Mouse (Mus musculus) midbrain, embryonic 12.5 days (tissue): ENCODE measurements around the gene Ankrd6. TPM values are rescaled to one million over a fixed set of nuclear protein-coding genes. Genes with fewer than 3 reads are reported as not detected.
A peak's percentile ranks its signal among the peaks of the same experiment; 100 is the strongest.

Source experiments
- ATAC-seq: fragments of 200-750 bp; cut with Nextera tagmentation; 2 replicates; pipeline ENCODE4 v1.8.0; 2017; ENCODE audit warnings: low read depth, moderate TSS enrichment, moderate library complexity; ENCODE audit not compliant: low FRiP score
- H3K27ac ChIP-seq: fragments of 300-500 bp; sonication (generic); replicated peaks from 2 replicates; pipeline ENCODE4 v1.5.1; 2016; ENCODE audit warnings: mild to moderate bottlenecking
- H3K27me3 ChIP-seq: fragments of 300-500 bp; sonication (generic); 2 replicates; pipeline ENCODE4 v1.6.1; 2016; ENCODE audit warnings: mild to moderate bottlenecking
- H3K36me3 ChIP-seq: fragments of 300-500 bp; sonication (generic); 2 replicates; pipeline ENCODE4 v1.6.1; 2016
- H3K4me1 ChIP-seq: fragments of 300-500 bp; sonication (generic); 2 replicates; pipeline ENCODE4 v1.6.1; 2016
- H3K4me2 ChIP-seq: fragments of 300-500 bp; sonication (generic); replicated peaks from 2 replicates; pipeline ENCODE4 v1.6.1; 2016; ENCODE audit warnings: mild to moderate bottlenecking, moderate library complexity
- H3K4me3 ChIP-seq: fragments of 300-500 bp; sonication (generic); 2 replicates; pipeline ENCODE4 v1.5.1; 2016; ENCODE audit warnings: mild to moderate bottlenecking
- H3K9ac ChIP-seq: fragments of 300-500 bp; sonication (generic); replicated peaks from 2 replicates; pipeline ENCODE4 v1.6.1; 2016; ENCODE audit warnings: mild to moderate bottlenecking, moderate library complexity
- H3K9me3 ChIP-seq: fragments of 300-500 bp; sonication (generic); 2 replicates; pipeline ENCODE4 v1.6.1; 2016; ENCODE audit warnings: mild to moderate bottlenecking
- WGBS: fragments of 180-500 bp; shearing (Covaris S2); methylation state at CpG from one replicate; pipeline ENCODE4 v1.1.7; 2016; 5-methylcytosine and 5-hydroxymethylcytosine counted together
- polyA plus RNA-seq: library from polyadenylated mRNA; unstranded; fragments of >200 nt; fragmentation: Nextera tagmentation; extraction: Ambion mirVana; gene quantifications from 2 replicates; pipeline ENCODE4 v1.2.1, GENCODE M21; 2016

Gene Ankrd6
- polyA plus RNA-seq, 1 experiment from 2014 or later, result 39.9 TPM

DNA sequence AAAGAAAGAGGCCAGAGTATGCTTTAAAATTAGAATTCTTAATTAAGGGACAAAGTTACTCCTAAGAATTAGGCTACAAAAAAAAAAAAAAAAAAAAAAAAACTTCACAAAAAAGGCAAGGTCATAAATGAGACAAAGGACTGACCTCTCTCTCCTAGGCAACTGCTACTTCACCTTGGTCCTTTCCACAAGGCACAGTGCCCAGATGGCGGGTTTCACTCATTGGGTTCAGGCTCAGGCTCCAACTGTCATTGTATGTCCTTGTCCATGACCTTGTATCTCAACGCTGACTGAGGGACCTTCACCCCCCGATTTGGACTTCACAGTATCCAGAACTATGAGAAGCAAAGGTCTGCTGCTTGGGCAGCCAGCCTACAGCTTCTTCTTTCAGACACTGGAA lies 112.2 kb downstream of the Ankrd6 start:
- Histone ChIP-seq H3K4me2 (no peak overlapping the region), H3K9me3 (no peaks in the 10 kb centered on the region), H3K36me3 (0 out of 2 replicates have a peak, but pooled peaks cover 10% of the 10 kb centered on the region), H3K4me1 (peaks cover 14% of the 10 kb centered on the region), H3K27ac (peak overlapping the region; percentile 47), H3K9ac (no peak overlapping the region), H3K27me3 (no peaks in the 10 kb centered on the region), H3K4me3 (no peak overlapping the region)
- ATAC-seq, result peak; percentile 69; the same call in 1 of the 2 replicates
- 63% methylated on average over 3 of the region's 3 CpGs for WGBS

DNA sequence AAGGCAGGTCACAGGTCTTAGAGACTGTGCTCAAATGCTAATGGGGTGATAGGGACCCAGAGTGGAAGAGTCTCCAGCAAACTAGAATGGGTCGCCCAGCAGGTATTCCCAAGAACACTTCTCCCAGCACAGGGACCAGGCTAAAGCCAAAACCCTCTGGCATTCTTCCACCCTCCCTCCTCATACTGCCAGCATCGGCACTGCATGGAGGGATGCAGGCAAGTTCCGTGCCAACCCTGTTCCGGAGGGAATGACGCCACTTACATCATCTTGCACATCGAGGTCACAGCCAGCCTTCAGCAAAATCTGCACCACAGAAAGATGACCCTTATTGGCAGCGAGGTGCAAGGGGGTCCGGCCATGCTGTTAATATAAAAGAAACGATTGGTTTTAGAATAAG lies 114.6 kb downstream of the Ankrd6 start:
- no peaks in the 10 kb centered on the region for H3K9me3 ChIP-seq
- H3K36me3 ChIP-seq, result 0 out of 2 replicates have a peak, but pooled peaks cover 7% of the 10 kb centered on the region
- H3K4me1 ChIP-seq, result peaks cover 14% of the 10 kb centered on the region
- H3K4me3 ChIP-seq, result no peak overlapping the region
- H3K4me2 ChIP-seq, result no peak overlapping the region
- no peaks in the 10 kb centered on the region for H3K27me3 ChIP-seq
- no peak for ATAC-seq
- WGBS, result 92% methylated on average over 9 of the region's 9 CpGs
- no peak overlapping the region for H3K9ac ChIP-seq
- H3K27ac ChIP-seq, result no peak overlapping the region

- Histone ChIP-seq H3K9ac (no peak overlapping the region), H3K36me3 (0 out of 2 replicates have a peak, but pooled peaks cover 7% of the 10 kb centered on the region), H3K27ac (no peak overlapping the region), H3K4me1 (peaks cover 14% of the 10 kb centered on the region), H3K9me3 (no peaks in the 10 kb centered on the region), H3K4me3 (no peak overlapping the region), H3K4me2 (peak overlapping the region; percentile 45; the same call in 1 of the 2 replicates), H3K27me3 (no peaks in the 10 kb centered on the region)
- no peak for ATAC-seq
- WGBS, result 85% methylated on average over 3 of the region's 3 CpGs
Observed at GRCm38 (mm10) chr4:32834541-32834940, 116.1 kb downstream of the Ankrd6 start.

DNA sequence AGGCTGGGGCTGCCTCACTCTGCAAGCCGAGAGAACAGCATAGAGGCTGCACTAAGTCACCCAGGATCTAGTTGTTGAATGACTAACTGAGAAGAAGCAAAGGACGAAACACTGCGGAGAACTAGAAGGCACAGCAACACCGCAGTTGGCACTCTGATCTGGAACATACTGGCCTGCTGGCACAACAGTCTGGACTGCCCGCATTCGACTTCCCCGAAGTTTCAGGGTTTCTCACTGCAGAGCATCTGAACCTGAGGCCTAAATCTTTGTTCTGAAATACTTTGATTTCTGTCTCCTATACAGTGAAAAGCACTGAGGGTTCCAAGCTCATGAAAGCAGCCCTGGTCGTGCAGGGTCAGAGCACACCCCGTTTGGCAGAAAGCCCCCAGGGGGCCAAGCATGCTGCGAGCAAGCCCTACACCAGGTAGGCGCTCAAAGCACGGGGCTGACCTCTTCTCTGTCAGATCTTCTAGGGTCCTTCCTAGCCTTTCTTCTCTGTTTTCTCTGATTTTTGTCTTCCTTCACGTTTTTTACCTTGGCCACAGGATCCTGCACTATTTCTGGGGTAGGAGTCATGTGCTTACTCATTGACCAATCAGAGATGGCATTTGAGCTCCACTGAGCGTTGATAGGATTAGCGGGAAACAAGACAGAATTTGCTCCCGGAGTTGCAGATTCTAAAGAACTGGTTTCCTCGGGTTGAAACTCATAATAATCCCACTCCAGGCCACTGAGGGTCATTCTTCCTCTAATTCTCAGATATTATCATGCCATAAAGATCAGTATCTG lies 117.0 kb downstream of the Ankrd6 start:
- peaks cover 14% of the 10 kb centered on the region for H3K4me1 ChIP-seq
- no peak overlapping the region for H3K9ac ChIP-seq
- 0 out of 2 replicates have a peak, but pooled peaks cover 10% of the 10 kb centered on the region for H3K36me3 ChIP-seq
- peak overlapping the region; percentile 28 for H3K4me3 ChIP-seq
- no peaks in the 10 kb centered on the region for H3K27me3 ChIP-seq
- no peaks in the 10 kb centered on the region for H3K9me3 ChIP-seq
- WGBS, result 46% methylated on average over 17 of the region's 17 CpGs
- no peak overlapping the region for H3K27ac ChIP-seq
- ATAC-seq, result peak; percentile 38; the same call in 1 of the 2 replicates
- peak overlapping the region; percentile 45 for H3K4me2 ChIP-seq

DNA sequence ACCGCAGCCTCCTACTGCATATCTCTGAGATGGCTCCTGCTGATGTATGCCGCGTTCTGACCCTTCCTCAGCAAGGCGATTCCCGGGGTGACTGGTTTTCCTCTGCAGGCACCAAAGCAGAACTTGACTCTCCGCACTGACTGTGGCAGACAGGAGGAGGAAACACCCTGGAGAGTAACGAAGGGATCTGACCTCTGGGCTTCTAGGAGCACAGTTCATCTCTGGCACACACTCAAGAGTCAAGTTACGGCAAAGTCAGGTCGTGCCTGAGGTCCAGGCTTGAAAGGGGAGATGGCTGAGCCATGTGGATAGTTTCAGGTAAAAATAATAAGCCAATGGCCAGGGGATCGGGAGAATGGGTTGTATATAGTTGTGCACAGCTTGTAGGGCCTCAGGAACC lies 121.3 kb downstream of the Ankrd6 start:
- Histone ChIP-seq H3K4me1 (peaks cover 8% of the 10 kb centered on the region; the same call in 1 of the 2 replicates), H3K27me3 (no peaks in the 10 kb centered on the region), H3K9ac (no peak overlapping the region), H3K36me3 (0 out of 2 replicates have a peak, but pooled peaks cover 3% of the 10 kb centered on the region), H3K4me2 (no peak overlapping the region), H3K4me3 (no peak overlapping the region), H3K27ac (no peak overlapping the region), H3K9me3 (no peaks in the 10 kb centered on the region)
- ATAC-seq, result no peak
- WGBS, result 69% methylated on average over 10 of the region's 10 CpGs

DNA sequence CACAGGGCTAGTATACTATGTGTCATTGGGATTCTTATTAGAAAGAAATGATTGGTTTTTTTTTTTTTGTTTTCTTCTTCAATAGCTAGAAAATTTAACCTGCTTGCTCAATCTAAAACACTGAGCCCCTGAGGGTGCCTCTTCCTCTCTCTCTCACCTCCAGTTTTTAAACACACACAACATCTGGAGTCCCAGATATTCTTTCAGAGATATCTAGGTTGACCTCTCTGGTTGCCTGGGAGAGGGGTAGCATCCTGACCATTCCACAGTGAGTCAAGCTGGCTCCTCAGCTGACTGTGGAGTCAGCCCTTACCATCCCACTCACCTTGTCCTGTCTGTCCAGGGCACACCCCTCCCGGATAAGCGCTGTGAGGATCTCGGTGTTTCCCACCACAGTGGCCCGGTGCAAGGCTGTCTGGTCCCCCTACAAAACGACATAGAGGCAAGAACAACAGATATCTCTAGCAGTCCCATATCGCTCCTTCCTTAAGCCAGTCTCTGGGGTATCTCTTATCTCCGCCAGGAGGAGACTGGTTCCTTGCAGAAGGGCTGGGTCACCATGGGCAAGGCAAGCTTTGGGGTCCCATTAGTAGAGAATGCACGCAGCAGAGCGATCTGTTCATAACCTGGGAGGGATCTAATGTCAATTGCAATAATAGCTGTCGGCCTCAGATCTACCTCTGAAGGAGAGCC lies 122.1 kb downstream of the Ankrd6 start:
- Histone ChIP-seq H3K27ac (no peak overlapping the region), H3K4me1 (peaks cover 6% of the 10 kb centered on the region; the same call in 1 of the 2 replicates), H3K4me2 (no peak overlapping the region), H3K9me3 (no peaks in the 10 kb centered on the region), H3K9ac (no peak overlapping the region), H3K4me3 (no peak overlapping the region), H3K27me3 (no peaks in the 10 kb centered on the region), H3K36me3 (0 out of 2 replicates have a peak, but pooled peaks cover 3% of the 10 kb centered on the region)
- WGBS, result 92% methylated on average over 10 of the region's 10 CpGs
- ATAC-seq, result no peak

DNA sequence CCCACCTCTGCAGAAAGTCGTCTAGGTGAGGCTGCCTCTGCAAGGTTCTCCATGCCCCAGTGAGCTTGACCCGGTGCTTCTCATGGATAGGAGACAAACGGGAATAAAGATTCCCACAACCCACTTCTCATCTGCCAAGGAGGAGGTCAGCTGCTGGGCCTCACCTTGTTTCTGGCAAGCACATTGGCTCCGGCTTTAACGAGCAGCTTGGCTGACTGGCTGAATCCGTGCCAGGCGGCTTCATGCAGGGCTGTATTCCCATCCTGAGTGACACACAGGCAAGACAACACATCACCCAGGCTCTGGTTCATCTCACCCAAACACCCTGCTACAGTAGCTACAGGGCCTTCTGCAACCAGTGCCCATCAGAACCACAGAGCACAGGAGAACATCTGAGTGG lies 123.7 kb downstream of the Ankrd6 start:
- Histone ChIP-seq H3K4me3 (no peak overlapping the region), H3K9ac (no peak overlapping the region), H3K4me1 (peaks cover 6% of the 10 kb centered on the region; the same call in 1 of the 2 replicates), H3K27ac (no peak overlapping the region), H3K36me3 (peaks cover 15% of the 10 kb centered on the region; the same call in 1 of the 2 replicates), H3K9me3 (no peaks in the 10 kb centered on the region), H3K4me2 (no peak overlapping the region), H3K27me3 (no peaks in the 10 kb centered on the region)
- WGBS, result 72% methylated on average over 7 of the region's 7 CpGs
- ATAC-seq, result no peak

- 59% methylated on average over 8 of the region's 8 CpGs for WGBS
- ATAC-seq, result no peak
- Histone ChIP-seq H3K4me2 (no peak overlapping the region), H3K9me3 (no peaks in the 10 kb centered on the region), H3K4me1 (peaks cover 6% of the 10 kb centered on the region; the same call in 1 of the 2 replicates), H3K4me3 (no peak overlapping the region), H3K9ac (no peak overlapping the region), H3K27me3 (no peaks in the 10 kb centered on the region), H3K36me3 (peaks cover 39% of the 10 kb centered on the region), H3K27ac (no peak overlapping the region)
Observed at GRCm38 (mm10) chr4:32824254-32824653, 126.4 kb downstream of the Ankrd6 start.

DNA sequence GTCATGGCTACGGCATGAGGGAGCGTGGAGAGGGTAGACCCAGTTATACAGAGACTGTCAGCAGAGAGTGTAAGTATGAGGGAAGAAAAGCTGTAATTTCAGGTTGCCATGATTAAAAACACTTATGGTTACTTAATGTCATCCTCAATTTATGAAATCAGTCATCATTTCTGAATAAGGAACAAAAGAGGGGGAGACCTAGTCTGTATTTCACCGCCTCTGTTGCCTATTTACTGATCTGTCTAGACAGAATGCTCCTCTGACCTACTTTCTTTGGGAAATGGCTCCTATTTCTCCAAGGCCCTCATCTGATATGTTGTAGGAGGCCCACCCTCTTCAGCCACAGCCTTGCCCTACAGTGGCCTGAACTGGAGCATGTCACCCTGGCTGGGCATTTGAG lies 130.0 kb downstream of the Ankrd6 start:
- no peak for ATAC-seq
- H3K4me1 ChIP-seq, result no peaks in the 10 kb centered on the region
- no peak overlapping the region for H3K27ac ChIP-seq
- no peak overlapping the region for H3K4me2 ChIP-seq
- no peak overlapping the region for H3K9ac ChIP-seq
- H3K4me3 ChIP-seq, result no peak overlapping the region
- H3K27me3 ChIP-seq, result no peaks in the 10 kb centered on the region
- no peaks in the 10 kb centered on the region for H3K9me3 ChIP-seq
- 91% methylated on average over 3 of the region's 3 CpGs for WGBS
- H3K36me3 ChIP-seq, result peaks cover 61% of the 10 kb centered on the region

GRCm38 (mm10) chr4:32817478-32817877 lies 133.2 kb downstream of the Ankrd6 start:
- no peak overlapping the region for H3K4me3 ChIP-seq
- H3K4me1 ChIP-seq, result no peaks in the 10 kb centered on the region
- no peaks in the 10 kb centered on the region for H3K27me3 ChIP-seq
- no peak overlapping the region for H3K27ac ChIP-seq
- no peak overlapping the region for H3K9ac ChIP-seq
- H3K4me2 ChIP-seq, result no peak overlapping the region
- no peaks in the 10 kb centered on the region for H3K9me3 ChIP-seq
- WGBS, result 74% methylated on average over 5 of the region's 5 CpGs
- ATAC-seq, result no peak
- peaks cover 71% of the 10 kb centered on the region for H3K36me3 ChIP-seq

DNA sequence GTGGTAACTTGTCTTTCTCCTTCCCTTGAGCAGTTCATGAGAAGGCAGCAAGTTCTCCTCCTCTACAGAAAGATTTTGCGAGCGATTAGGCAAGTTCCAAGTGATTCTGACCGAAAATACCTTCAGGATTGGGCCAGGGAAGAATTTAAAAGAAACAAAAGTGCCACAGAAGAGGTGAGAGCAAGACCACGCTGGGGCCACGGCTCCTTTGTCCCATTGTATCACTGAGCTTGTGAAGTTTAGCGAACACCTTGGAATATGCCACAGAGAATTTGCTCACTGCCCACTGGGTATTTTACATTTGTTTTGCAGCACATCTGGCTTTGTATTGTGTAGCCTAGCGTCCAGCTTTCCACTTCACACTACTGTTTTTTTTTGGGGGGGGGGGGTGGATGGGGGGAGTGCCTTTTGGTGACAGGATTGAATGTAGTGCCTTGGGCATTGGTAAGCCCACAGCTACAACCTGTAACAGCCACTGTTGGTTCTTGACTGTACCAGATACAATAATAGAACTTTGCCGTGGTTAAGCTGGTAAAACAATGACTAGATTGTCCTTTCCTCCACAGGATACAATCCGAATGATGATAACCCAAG lies 150.0 kb downstream of the Ankrd6 start:
- H3K4me2 ChIP-seq, result peak overlapping the region; percentile 77
- H3K36me3 ChIP-seq, result peaks cover 6% of the 10 kb centered on the region
- H3K4me3 ChIP-seq, result peak overlapping the region; percentile 86
- peak overlapping the region; percentile 100 for H3K27ac ChIP-seq
- 10% methylated on average over 9 of the region's 9 CpGs for WGBS
- no peaks in the 10 kb centered on the region for H3K27me3 ChIP-seq
- 0 out of 2 replicates have a peak, but pooled peaks cover 2% of the 10 kb centered on the region for H3K9me3 ChIP-seq
- ATAC-seq, result peak; percentile 57
- H3K4me1 ChIP-seq, result peaks cover 10% of the 10 kb centered on the region
- H3K9ac ChIP-seq, result peak overlapping the region; percentile 88
